Mouse (Mus musculus) hindlimb bud, embryonic 11.5 days (tissue): Measurements from ENCODE around the gene Arl4a.

Source experiments
- DNase-seq: peaks from one replicate; pipeline ENCODE4 v3.0.0-alpha.2; 2012; ENCODE audit warnings: low read depth, low spot score; ENCODE audit errors: extremely low spot score

The Arl4a gene

DNA sequence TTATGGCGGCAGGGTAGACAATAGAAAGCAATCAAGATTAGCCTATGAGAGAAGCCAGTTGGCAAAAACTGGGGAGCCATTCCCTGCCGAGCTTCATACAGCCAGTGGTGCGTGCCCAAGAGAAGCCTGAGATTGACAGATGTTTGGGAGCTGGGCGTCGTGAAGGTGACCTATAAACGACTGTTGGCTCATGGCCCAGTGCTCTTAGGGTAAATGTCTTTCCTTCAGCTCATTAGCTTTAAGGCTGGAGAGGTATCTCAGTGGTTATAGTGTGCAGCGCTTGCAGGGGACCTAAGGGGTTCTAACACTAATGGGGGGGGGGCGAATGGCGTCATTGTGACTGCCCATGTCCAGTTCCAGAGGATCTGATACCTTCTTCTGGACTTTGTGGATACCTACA is 21.8 kb downstream of the Arl4a start:
- DNase-seq: no peak

DNA sequence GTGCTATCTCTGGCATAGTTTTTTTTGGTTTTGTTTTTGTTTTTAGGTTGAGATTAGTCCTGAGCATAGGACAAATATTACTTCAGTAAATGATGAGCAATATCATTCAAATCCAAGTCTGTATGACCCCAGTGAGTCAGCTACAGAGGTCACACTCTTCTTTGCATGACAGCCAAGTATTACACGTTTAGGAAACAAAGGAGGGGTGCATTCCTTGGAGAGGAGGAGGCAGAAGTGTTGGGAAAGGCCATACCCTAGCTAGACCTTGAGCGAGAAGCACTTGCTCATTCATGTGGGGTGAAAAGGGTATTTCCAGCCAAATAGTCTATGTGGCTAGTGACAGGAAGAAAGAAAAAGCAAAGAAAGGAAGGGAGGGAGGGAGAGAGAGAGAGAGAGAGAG is 28.0 kb downstream of the Arl4a start:
- no peak for DNase-seq

DNA sequence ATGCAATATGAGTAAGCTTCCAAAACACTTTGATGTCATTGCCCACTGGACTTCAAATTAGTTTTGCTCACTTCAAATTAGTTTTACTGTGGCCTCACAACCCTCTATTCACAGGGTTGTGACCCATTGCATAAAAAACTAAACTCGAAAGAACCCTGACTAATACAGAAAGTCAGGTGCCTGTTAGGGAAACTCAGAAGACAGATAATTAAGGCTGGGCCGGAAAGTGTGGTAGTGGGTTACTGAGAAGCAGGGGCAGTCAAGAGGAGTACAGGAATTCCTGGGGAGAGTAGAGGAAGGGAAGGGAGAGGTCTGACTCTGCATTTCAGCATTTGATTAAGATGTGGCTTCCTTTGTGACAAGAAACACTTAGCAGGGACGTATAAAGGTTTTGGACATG is 29.4 kb downstream of the Arl4a start:
- DNase-seq: no peak

DNA sequence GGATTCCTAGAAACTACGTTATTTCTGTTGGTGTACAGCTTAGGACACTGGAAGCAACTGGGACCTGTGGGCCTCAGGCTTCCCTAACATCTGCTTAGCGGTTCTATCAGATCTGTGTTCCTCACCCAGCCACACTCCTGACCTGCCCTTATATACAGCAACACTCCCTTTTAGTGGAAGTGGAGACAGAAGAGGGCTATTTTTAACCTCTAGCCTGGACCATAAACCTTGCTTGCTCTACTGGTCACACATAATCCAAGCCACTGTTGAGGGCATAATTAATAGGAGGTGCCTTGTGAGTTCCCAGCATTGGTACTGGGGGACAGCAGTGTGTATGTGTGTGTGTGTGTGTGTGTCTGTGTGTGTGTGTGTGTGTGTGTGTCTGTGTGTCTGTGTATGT is 33.1 kb downstream of the Arl4a start:
- DNase-seq: no peak

DNA sequence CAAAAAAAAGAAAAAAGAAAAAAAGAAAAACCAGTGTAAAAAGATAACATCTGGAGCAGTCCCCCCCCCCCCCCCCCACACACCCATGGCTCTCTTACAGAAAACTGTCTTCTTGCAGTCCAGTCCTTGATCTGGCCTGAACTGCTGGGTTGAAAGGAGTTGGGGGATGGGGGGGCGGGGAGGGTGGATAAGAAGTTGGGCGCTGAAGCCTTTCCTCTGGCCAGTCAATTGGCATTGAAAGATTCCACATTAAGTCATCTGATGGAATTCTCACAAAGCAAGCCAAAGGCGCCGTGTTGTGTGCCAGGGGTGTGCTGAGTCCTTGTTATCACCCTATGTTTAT is 39.0 kb downstream of the Arl4a start:
- no peak for DNase-seq

DNA sequence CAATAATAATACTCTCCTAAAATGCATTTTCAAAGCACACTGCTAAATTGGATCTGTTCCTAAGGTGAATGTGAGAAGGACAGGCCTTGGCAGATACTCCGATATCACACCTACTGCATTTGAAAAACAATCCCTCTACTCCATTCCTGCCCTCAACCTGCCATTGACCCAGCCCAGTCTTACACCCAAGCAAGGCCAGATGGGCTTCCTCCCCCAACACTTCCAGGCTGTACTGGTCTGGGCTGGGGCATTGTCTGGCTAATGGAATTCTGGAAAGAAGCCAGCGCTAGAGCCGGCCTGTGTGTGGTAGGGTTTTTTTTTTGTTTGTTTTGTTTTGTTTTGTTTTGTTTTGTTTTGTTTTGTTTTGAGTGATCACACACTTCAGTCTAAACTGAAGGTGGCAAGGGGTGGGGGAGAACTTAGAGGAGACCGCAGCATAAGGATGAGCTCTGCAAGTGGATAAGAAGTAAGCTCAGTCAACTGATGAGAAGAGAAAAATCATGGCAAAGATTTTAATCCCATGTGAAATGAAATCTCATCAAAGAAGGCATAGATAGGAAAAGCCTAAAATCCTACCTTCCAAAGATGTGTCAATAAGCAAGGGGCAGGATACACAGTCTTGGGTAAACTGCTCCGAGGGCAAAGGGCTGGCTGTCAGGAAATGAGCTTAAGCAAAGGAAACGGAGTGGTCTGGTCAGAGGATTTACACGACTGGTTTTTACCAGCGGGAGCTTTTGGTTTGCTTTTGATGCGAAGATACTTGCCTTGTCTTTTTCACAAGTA is 39.6 kb downstream of the Arl4a start:
- DNase-seq: no peak

DNA sequence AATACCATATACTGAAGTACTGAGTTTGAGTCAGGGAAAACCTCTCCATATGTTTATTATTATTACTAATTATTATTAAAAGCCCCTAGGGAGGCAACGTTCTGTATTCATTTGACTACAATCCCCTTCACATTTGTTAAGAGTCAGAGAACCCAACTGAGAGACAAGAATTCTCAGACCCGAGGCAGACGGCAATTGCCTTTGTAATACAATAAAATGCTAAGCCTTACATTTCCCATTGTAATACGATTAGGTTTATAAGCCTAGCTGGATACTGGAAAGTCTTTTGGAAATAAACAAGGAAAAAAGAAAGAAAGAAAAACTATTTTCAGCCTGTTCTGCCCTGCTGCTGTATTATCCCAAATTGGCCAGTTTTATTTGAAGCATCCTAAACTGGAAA is 40.2 kb downstream of the Arl4a start:
- no peak for DNase-seq

DNA sequence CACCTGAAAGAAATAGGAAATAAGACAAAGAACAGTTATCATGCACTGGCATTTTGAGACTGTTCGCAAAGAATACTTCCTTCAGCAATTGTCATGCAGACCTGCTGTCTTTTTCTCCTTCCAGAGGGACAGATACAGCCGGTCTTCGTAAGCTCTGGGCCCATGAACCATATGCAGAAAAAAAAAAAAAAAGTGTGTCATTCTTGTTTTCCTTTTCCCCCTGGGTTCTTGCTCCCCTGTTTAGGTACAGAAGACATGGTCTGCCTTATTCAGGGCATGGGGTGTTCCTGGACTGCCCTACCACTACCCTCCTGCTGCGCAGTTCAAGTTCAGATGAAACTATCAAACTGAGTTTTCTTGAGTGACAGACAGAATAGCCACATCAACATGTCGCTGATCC is 41.8 kb downstream of the Arl4a start:
- DNase-seq: no peak

DNA sequence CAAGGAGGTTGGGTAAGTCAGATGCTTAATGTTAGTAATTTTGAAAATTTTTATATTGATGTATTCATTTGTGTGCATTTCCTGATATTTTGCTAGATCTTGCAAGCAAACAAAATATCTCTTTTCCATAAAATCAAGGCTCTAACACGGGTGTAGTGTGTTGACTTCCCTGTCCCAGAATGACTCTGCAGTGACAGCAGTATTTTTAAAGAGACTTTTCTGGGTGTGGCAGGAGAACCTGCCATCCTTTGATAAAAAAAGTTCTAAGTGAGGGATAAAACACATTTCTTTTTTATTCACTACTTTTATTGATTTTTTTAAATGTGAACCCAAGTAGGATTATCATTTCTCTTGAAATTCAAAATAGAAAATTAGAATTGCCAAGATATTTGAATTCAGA is 42.2 kb downstream of the Arl4a start:
- DNase-seq: no peak

DNA sequence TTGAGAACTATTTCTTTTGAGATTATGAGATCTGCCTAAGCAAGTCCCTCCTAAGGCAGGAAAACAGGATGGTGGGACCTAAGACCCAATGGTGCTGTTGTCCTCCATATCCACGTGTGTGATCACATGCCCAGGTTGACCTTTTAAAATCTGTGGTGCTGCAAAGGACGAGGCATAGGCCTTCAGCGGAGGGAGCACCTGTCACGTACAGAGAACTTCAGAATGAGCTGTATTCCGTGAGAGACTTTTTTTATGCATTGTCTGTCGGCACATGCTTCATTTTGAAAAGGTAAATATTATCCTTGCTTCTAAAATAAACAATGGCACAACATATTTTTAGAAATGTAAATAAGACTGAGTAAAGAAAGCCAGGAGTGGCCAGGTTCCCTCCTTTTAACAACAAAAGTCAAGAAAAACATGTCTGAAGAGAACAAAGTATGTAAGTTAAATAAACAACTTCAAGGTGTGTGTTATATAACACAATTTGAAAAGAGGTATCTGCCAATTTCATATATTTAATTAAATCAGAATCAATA is 45.0 kb downstream of the Arl4a start:
- no peak for DNase-seq

DNA sequence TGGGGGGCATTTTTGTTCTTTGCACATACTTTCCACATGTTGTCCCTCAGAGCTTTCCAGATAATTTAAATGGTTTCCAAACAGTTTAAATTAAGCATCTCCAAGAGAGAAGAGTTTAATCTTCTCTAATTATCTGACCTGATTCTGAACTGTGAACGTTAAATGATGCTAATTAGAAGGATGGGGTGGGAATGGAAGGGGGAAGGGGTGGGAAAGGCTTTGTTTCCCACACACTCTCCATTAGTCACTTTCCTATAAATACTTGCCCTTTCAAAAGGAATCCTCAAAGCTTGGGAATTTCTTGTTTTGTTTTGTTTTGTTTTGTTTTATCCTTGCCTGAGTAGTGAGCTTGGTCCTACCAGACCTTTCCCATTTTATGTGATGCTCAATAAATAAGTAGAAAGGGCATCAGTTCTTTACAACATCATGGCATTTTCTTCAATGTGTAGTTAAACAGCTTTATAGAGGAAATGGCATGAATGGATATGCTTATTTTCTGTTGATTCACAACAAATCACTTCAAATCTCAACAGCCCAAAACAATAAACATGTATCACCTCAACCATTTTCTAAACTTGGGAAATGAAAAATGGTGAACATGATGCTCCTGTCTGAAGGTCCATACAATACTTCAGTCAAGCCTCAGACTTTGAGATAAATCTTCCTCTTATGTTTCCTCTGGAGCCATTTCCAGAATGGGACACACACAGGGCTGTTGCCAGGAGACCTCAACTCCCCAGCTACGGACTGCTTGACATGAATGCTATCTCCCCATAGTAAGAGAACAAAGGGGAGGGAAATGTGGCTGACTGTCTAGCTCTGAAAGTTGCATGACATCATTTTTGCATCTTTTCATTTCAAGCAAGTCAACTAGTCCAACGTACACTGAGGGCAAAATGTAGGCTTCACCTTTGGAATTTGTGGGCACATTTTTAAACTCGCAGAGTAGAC is 46.7 kb downstream of the Arl4a start:
- no peak for DNase-seq

DNA sequence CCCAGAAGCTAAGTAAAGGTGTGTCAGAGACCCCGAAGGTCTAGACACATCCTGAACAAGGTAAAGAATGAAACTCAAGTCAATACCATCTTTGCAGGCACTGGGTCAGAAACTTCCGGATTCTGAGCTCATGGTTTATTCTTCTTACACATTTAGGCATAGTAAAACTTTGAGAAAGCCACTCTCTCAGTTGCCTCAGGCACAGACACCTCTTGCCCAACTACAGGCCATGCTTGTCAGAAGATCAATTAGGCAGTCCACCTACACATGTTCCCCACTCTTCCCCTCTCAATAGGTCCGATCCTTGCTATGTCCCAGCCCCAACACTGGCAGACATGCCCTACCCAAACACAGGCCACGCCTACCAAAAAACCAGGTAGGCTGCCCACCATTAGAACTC is 48.7 kb downstream of the Arl4a start:
- DNase-seq: no peak

DNA sequence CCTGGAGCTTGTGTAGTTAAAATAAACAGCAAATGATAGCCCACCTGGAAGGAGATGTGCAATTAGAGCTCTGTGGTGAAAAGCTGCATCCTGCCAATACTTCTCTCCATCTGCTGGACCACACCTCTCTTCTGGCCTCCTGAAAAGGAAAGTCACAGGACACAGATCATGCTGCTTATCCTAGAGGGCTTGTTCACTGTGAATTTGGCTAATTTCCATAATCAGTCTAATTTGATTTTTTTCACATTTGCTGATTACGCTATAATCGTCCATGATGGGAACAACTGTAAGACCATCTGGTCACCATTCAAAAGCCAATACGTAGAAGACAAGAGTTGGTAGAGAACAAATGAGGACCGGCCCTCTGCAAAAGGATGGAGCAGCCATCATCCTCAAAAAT is 50.6 kb downstream of the Arl4a start:
- DNase-seq: no peak

DNA sequence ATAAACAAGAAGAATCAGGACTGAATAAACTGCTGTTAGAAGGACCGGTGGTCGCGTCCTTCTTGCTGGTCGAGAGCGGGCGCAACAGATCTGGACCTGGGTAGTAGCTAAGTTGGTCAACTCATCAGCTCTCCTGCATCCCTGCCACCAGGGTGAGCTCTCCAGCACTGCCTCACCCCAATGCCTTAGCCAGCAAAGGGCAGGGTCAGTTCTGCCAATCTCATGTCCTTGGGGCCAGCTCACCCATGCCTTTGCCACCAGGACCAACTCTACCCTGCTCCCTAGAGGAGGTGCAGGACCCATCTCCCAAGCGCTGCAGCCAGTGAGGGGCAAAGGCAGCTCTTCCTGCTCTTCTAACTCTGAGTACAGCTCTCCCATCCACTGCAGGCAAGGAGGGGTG is 52.2 kb downstream of the Arl4a start:
- no peak for DNase-seq

DNA sequence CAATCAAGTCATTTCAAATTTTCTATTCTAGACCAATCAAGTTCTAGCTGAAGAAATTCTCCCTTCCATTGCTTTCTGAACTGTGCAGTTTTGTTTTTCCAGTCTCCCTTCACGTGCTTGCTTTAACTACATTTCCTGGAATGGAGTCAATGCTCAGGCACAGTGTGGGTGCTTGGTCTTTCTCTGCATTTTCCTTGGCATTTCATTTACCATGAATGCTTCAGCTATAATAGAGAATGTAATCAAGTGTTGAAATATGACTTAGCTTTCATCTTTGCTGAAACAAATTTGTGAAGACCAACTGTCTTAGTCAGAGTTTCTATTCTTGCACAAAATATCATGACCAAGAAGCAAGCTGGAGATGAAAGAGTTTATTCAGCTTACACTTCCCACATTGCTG is 58.0 kb downstream of the Arl4a start:
- no peak for DNase-seq

DNA sequence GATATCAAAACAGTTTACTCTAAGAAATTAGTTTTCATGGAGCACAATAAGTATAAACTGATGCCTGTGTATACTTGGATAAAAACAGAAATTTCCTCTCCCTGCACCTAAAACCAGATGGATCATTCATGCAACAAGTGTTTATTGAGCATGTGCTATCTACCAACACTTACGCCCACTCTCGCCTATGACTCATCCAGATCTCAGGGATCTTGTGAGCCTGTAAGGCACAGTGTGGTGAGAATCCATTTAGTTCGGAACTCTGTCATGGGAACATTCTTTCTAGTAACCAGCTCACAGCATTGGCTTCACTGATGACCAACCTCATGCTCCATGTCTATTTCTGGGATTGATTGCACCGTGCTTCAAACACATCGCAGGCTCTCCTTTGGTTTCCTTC is 58.8 kb downstream of the Arl4a start:
- DNase-seq: no peak

DNA sequence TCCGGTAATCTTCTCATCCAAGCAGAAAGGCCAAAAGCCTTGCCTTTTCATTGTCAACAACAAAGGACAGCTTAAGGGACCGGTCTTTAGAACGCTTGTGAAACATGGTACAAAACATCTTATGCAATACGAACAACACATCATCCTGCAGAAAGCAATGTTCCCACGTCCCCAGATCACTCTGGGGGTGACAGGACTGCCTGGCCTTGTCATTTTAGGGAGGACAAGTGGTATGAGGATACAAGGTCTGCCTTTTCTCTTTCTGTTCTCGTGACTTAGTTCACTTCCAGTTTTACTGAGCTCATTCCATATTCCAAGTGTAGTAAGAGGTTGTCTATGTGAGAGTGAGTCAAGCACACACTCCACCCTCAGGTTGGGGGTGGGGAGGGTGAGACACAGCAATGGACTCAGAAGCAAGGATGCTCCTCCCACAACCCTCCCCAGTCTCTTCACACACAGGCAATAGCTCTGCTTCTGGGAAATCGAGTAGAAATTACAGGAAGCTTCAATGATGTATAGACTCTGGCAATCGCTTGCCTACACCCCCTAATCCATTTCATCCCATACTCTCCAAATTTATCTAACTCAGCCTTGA is 59.7 kb downstream of the Arl4a start:
- no peak for DNase-seq

DNA sequence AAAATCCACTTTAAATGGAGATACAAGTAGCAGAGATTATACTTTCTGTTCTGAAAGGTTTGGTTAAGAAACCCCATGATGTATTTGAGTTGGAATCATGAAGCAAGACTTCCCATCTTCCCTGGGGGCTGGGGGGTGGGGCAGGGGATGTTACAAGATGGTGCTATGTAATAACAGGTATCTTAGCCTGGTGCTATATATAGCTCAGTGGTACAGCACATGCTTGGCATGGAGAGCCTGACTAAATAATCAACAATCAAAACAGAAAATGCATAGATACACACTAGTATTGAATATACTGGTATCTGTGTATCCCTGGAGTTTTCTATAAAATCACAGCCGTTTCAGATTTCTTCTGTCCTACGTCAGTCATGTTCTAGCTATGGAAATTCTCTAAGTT is 61.4 kb downstream of the Arl4a start:
- DNase-seq: no peak

DNA sequence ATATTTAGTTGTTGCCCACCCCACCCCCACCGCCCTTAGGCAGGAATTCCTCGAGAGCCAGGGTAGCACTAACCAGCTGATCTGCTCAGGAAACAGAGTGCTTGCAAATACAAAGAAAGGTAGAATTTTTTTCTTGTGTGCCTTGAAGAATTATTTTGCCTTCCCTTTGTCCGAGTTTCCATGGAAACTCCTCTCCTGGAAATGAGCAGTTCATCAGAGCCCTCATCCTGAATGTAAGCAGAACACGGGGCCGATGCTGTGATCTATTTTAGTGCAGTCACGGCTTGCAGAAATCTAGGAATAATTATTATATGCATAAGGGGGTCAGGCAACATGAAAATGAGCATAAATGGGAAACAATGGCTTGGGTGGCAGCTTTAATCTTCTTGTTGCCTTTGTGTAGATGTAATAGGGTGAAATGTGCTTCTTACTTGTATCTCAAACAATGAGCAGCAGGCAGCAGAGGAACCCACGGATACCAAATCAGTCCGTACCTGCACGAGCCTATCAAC is 61.9 kb downstream of the Arl4a start:
- no peak for DNase-seq

DNA sequence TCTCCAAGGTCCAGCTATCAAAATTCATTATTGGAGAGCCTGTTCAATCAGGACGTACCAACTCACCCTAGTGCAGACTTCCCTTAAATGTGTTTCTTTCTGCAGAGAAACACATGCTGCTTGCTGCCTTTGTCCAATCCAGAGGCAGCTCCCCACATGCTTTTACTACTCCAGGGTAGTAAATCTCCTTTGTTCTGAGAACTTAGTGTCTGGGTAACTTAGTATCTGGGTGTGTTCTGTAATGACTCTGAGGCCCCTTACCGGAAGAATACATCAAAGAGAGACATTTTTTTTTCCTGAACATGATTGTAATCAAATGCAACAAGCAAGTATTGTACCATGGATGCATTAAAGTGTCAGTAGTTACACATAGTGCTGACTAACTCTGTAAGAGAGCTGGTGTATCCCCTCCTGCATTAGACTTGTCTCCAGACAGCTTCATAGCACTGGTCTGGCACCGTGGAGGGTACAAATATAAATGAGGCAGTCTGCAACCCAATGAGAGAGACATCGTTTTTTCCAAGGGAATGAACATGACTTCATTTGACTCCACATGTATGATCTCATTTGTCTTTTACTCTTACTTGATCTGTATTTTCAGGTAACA is 62.7 kb downstream of the Arl4a start:
- DNase-seq: peak; percentile 35

DNA sequence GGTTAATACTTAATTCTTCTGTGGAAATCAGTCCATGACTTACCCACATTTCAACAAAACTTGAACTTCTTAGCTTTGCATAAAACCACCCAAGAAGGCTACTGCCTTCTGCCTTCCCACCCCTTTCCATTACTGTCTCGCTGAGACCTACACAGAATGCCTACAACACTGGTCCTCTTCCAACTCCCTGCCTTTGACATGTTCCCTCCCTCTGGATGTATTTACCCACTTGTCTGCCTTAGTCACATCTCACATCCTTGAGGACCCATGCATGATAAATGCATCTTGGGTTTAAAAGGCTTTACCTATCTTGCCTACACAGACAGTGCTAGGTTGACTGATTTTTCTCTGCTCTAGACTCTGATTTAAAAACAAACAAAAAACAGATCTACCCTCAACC is 63.6 kb downstream of the Arl4a start:
- no peak for DNase-seq
